Mouse (Mus musculus) intestine, embryonic 16.5 days (tissue): Measurements from ENCODE around the gene Myh9. TPM values are rescaled to one million over a fixed set of nuclear protein-coding genes. Genes with fewer than 3 reads are reported as not detected.

Experiments
- ATAC-seq: fragments of 200-750 bp; cut with Nextera tagmentation; 2 replicates; pipeline ENCODE4 v1.8.0; 2017; ENCODE audit warnings: moderate TSS enrichment, moderate library complexity
- H3K27ac ChIP-seq: fragments of 300-500 bp; sonication (generic); 2 replicates; pipeline ENCODE4 v1.5.1; 2014; ENCODE audit warnings: mild to moderate bottlenecking, low read length
- H3K27me3 ChIP-seq: fragments of 300-500 bp; sonication (generic); replicated peaks from 2 replicates; pipeline ENCODE4 v1.6.1; 2014; ENCODE audit warnings: low read length, control low read depth, mixed read lengths; ENCODE audit not compliant: control insufficient read depth, insufficient read depth
- H3K36me3 ChIP-seq: fragments of 300-500 bp; sonication (generic); 2 replicates; pipeline ENCODE4 v1.6.1; 2014; ENCODE audit warnings: low read length, control low read depth; ENCODE audit not compliant: control insufficient read depth, insufficient read depth
- H3K4me1 ChIP-seq: fragments of 300-500 bp; sonication (generic); 2 replicates; pipeline ENCODE4 v1.6.1; 2014; ENCODE audit warnings: low read length, control low read depth, mixed read lengths; ENCODE audit not compliant: control insufficient read depth, insufficient read depth
- H3K4me2 ChIP-seq: fragments of 300-500 bp; sonication (generic); 2 replicates; pipeline ENCODE4 v1.6.1; 2014; ENCODE audit warnings: low read depth, low read length, control low read depth
- H3K4me3 ChIP-seq: fragments of 300-500 bp; sonication (generic); 2 replicates; pipeline ENCODE4 v1.5.1; 2014; ENCODE audit warnings: mild to moderate bottlenecking, low read length
- H3K9ac ChIP-seq: fragments of 300-500 bp; sonication (generic); 2 replicates; pipeline ENCODE4 v1.6.1; 2014; ENCODE audit warnings: low read depth, low read length
- H3K9me3 ChIP-seq: fragments of 300-500 bp; sonication (generic); 2 replicates; pipeline ENCODE4 v1.6.1; 2016; ENCODE audit warnings: low read length, control low read depth; ENCODE audit not compliant: control insufficient read depth
- WGBS: fragments of 180-500 bp; shearing (Covaris S2); extraction: QIAGEN DNeasy Blood & Tissue Kit; methylation state at CpG from one replicate; pipeline ENCODE4 v1.1.7; 2014; 5-methylcytosine and 5-hydroxymethylcytosine counted together
- polyA plus RNA-seq: library from polyadenylated mRNA; unstranded; fragments of >200 nt; fragmentation: Nextera tagmentation; extraction: Ambion mirVana; gene quantifications from 2 replicates; pipeline ENCODE4 v1.2.1, GENCODE M21; 2015

The Myh9 gene
- polyA plus RNA-seq, 1 experiment from 2014 or later, result 39.1 TPM

DNA sequence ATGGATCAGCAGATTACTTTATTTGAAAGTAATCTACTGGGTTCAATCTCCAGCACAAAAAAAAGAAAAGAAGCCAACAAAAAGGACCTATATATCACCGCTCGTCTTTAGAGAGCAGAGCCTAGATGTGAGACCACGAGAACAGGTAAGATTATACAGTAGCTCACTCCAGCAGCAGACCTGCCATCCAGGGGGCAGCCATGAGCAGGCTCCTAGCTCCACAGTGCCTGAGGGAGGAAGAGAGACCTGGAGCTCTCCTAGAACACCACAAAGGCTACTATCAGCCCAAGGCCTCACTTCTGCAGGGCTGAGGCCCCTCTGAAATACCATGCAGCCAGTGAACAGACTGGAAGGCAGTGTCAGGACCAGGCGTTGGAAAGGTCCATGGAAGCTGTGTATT, 39.0 kb downstream of the Myh9 start:
- H3K9ac ChIP-seq, result no peak overlapping the region
- WGBS, result 73% methylated on average over 4 of the region's 4 CpGs
- H3K27me3 ChIP-seq, result no peaks in the 10 kb centered on the region
- 0 out of 2 replicates have a peak overlapping the region, but pooled peaks have one; percentile 14 for H3K27ac ChIP-seq
- no peak overlapping the region for H3K4me3 ChIP-seq
- peaks cover 29% of the 10 kb centered on the region for H3K36me3 ChIP-seq
- no peak overlapping the region for H3K4me2 ChIP-seq
- ATAC-seq, result no peak
- H3K9me3 ChIP-seq, result no peaks in the 10 kb centered on the region
- H3K4me1 ChIP-seq, result peaks cover 64% of the 10 kb centered on the region

DNA sequence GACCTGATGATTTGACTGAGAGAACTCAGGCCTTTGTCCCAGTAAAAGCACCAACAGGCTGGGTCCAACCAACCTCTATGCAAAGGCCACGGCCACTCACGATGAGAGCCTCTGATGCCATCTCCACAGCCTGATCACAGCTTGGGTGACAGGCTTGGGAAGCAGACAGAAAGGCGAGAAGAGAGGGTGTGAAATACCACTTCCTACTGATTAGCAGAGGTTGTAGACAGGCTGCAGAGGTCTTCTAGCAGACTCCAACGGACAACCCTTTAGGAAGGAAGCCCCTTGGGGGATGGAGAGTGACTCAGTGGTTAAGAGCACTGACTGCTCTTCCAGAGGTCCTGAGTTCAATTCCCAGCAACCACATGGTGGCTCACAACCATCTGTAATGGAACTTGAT, 40.8 kb downstream of the Myh9 start:
- Histone ChIP-seq H3K27ac (peak overlapping the region; percentile 97), H3K9ac (peak overlapping the region; percentile 55), H3K36me3 (peaks cover 42% of the 10 kb centered on the region), H3K4me3 (no peak overlapping the region), H3K9me3 (no peaks in the 10 kb centered on the region), H3K4me2 (no peak overlapping the region), H3K4me1 (peaks cover 67% of the 10 kb centered on the region), H3K27me3 (no peaks in the 10 kb centered on the region)
- ATAC-seq, result no peak
- WGBS, result 57% methylated on average over 4 of the region's 4 CpGs

DNA sequence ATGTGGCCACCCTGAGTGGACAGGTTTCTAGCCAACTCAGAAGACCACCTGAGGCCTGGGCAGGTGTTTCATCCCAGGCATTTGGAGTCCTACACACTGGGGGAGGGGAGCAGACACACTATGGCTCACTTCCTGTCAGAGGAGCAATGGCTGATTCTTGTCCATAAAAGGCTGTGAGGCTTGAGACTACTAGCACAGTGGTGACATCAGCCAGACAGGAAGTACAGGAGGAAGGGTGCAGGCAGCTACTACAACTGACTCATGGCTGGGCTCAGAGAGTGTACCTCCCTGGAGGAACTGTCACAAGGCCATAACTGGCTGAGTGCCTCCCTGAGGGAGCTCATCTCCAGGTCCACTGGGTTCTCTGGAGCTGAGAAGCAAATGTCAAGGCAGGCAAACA, 41.5 kb downstream of the Myh9 start:
- H3K4me1 ChIP-seq, result peaks cover 67% of the 10 kb centered on the region
- no peaks in the 10 kb centered on the region for H3K9me3 ChIP-seq
- peak overlapping the region; percentile 55 for H3K9ac ChIP-seq
- H3K36me3 ChIP-seq, result peaks cover 40% of the 10 kb centered on the region
- H3K4me2 ChIP-seq, result no peak overlapping the region
- H3K27ac ChIP-seq, result peak overlapping the region; percentile 97
- peak; percentile 56 for ATAC-seq
- no peak overlapping the region for H3K4me3 ChIP-seq
- H3K27me3 ChIP-seq, result no peaks in the 10 kb centered on the region

DNA sequence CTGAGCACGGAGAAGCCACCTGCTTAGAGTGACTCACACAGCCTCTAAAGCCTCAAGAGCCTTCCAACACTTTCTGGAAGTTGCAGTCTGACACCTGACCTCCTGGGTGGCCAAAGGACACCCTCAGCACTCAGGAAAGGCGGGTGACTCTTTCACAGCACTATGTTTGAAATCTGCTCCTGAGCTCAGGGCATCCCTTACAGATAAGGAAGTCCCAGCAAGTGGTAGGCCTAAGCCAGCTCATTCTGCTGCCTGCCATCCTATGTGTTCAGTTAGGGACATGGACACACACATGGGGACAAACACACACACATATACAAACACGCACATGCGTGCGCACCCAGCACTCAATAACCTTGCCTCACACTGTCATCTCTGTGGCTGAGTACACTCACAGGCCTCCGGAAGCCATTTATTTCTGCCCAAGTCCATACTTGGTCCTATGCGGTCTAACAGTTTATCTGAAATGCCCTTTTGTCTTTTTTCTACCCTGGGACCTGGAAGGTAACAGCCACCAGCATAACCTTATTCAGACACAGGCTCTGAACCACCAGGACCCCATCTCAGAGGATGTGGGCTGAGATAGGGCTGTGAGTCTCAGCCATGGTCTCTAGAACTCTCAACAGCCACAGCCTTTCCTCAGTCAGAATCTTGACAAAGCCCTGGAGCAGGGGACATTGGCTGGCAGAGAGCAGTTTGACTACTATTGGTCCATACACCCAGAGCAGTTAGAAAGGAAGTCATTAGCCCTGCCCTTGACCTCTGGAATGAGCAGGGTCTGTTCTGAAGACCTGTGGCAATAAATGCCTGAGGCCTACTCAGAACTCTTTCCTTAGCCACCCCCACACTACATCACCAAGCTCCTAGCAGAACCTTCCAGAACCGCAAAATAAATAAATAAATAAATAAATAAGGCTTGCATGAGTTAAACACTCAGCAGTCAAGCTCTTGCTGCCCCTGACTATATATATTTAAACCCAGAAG, 42.2 kb downstream of the Myh9 start:
- no peak for ATAC-seq
- no peaks in the 10 kb centered on the region for H3K9me3 ChIP-seq
- H3K27me3 ChIP-seq, result no peaks in the 10 kb centered on the region
- peak overlapping the region; percentile 56 for H3K9ac ChIP-seq
- no peak overlapping the region for H3K4me3 ChIP-seq
- H3K36me3 ChIP-seq, result peaks cover 37% of the 10 kb centered on the region
- H3K27ac ChIP-seq, result peak overlapping the region; percentile 97
- H3K4me1 ChIP-seq, result peaks cover 63% of the 10 kb centered on the region
- H3K4me2 ChIP-seq, result no peak overlapping the region
- 76% methylated on average over 8 of the region's 8 CpGs for WGBS

DNA sequence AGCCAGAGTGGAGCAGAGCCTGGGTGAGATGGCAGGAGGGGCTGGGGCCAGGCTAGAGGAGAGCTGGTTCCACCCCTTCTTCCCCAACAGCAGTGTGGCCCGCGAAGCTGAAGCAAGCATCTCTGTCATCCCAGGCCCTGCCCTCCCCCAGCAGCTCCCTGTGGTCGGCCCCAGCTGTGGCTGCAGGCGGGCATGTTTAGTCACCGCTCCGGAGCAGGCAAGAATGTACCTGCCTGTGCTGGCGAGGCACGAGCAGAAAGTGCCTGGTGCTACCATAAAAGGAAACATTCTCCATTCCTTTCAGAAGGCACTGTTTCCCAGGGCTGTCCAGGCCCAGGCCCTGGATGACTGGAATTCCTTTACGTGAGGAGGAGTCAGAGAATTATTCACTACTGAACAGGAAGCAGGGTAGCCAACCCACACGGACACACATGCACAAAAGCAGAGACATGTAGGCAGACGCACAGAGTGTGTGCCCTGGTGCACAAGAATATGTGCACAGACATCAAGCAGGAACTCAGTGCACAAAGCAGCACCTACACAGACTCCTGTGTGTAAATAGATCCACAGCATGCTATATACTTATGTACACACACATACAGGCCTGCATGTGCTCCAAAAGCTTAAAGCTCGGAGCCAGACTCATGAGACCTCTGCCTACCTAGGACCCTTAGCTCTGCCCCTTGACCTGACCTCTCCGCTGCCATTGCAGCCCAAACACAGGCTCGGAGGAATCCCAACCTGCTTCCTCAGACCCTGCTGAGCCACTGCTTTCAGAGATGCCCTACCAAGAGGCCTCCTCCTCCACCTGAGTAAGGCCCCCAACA, 43.1 kb downstream of the Myh9 start:
- peak; percentile 71 for ATAC-seq
- H3K4me1 ChIP-seq, result peaks cover 61% of the 10 kb centered on the region
- H3K4me2 ChIP-seq, result no peak overlapping the region
- H3K9me3 ChIP-seq, result no peaks in the 10 kb centered on the region
- peaks cover 32% of the 10 kb centered on the region for H3K36me3 ChIP-seq
- H3K4me3 ChIP-seq, result no peak overlapping the region
- no peaks in the 10 kb centered on the region for H3K27me3 ChIP-seq
- peak overlapping the region; percentile 97 for H3K27ac ChIP-seq
- peak overlapping the region; percentile 56 for H3K9ac ChIP-seq
- 15% methylated on average over 14 of the region's 14 CpGs for WGBS

DNA sequence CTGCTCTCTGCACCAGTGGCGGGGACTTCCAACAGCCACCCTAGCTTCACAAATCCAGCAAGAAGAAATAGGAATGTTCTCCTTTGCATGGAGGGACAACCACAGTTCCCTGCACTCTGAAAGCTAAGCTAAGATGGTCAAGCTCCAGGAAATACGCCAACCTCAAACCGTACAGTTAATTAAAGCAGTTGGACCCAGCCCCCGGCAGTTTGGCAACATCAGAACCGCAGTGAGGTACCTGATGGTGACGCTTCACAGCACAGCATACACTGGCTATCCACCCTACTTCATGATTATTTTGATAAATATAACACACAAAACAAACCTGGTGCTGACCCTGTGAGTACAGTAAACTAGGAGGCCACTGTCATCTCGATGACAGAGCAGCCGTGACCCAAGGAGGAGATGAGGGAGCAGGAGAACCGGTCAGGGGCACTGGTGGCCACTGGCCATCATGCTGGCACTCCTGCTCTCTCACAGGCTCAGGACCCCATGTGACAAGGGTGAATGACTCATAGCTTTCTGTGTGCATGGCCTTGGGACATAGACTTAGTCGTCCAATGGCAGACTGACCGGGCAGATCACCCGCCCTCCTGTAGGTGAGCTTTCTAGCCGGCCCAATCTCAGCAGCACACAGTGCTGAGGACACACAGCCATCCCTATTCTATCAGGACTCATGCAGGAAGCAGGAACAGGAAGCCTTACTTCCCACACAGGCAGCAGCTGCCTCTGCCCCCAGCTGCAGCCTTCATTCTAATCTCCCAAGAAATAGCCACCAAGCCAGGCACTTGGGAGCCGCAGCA, 44.2 kb downstream of the Myh9 start:
- H3K36me3 ChIP-seq, result peaks cover 28% of the 10 kb centered on the region
- peaks cover 55% of the 10 kb centered on the region for H3K4me1 ChIP-seq
- ATAC-seq, result peak; percentile 12
- peak overlapping the region; percentile 97 for H3K27ac ChIP-seq
- WGBS, result 62% methylated on average over 14 of the region's 14 CpGs
- H3K27me3 ChIP-seq, result no peaks in the 10 kb centered on the region
- no peak overlapping the region for H3K4me2 ChIP-seq
- peak overlapping the region; percentile 56 for H3K9ac ChIP-seq
- H3K9me3 ChIP-seq, result no peaks in the 10 kb centered on the region
- no peak overlapping the region for H3K4me3 ChIP-seq

DNA sequence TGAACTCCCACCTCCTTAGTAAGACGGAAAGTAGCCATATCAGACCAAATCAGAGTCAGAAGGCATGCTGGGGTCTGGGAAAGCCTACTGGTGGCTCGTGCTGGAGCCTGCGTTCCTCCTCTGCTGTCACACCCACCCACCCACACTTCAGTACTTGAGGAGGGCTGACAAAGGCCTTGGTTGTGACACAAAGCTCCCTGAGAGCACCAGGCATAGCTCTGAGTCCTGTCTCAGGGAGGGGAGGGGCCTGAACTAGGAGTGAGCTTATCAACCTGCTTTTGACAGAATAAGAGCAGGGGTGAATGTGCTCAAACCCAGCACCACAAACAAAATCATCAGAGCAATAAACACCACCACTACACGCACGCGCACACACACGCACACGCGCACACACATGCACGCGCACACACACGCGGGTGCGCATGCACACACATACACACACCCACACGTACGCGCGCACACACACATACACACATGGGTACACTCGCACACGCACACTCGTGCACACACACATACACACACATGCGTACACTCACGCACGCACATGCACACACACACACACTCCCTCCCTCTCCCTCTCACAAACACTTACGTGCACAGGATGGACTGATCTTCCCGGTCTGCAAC, 45.5 kb downstream of the Myh9 start:
- 95% methylated on average over 26 of the region's 26 CpGs for WGBS
- peaks cover 45% of the 10 kb centered on the region for H3K4me1 ChIP-seq
- no peaks in the 10 kb centered on the region for H3K9me3 ChIP-seq
- H3K36me3 ChIP-seq, result peaks cover 24% of the 10 kb centered on the region
- no peak overlapping the region for H3K4me3 ChIP-seq
- no peak overlapping the region for H3K4me2 ChIP-seq
- H3K27ac ChIP-seq, result peak overlapping the region; percentile 14
- H3K27me3 ChIP-seq, result no peaks in the 10 kb centered on the region
- no peak for ATAC-seq
- H3K9ac ChIP-seq, result no peak overlapping the region

DNA sequence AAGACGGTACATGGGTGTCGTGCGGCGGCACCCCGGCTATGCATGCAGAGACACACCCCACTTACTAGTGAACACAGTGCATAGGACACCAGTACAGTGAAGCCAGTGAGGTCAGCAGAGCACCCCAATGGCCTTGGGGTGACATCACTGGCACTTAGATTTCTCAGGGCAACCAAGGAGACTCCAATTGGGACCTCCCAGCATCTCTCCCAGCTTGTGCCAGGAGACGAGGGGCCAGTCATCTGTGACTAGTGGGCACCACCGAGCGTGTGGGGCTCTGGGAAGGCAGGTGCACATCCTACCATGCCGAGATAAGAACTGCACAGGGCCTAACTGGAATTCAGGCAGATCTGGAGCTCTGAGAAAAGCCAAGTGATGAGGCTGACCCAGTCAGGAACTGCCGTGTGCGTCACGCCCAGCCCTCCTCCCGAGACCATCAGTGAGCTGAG, 47.0 kb downstream of the Myh9 start:
- no peaks in the 10 kb centered on the region for H3K27me3 ChIP-seq
- H3K27ac ChIP-seq, result no peak overlapping the region
- H3K4me1 ChIP-seq, result peaks cover 29% of the 10 kb centered on the region
- H3K4me3 ChIP-seq, result no peak overlapping the region
- ATAC-seq, result no peak
- no peak overlapping the region for H3K4me2 ChIP-seq
- H3K9me3 ChIP-seq, result no peaks in the 10 kb centered on the region
- no peak overlapping the region for H3K9ac ChIP-seq
- WGBS, result 88% methylated on average over 13 of the region's 13 CpGs
- peaks cover 35% of the 10 kb centered on the region for H3K36me3 ChIP-seq
